Mouse (Mus musculus) heart, postnatal 25 days (tissue): ENCODE results near the gene Dnah11. TPM values are rescaled to one million over a fixed set of nuclear protein-coding genes. Genes with fewer than 3 reads are reported as not detected.

Experiments
- DNase-seq: peaks from one replicate; pipeline ENCODE4 v3.0.0; 2022; ENCODE audit warnings: low spot score
- intact Hi-C: fragments of 180-260 bp; cut with DNase I; formaldehyde crosslinking; loops from one replicate; pipeline ENCODE4 v1.15.1; 2025
- total RNA-seq, 2 experiments: library from RNA; stranded (reverse); gene quantifications; 2 replicates each; pipeline ENCODE4 v1.2.3; 2021

Gene Dnah11
- not detected for total RNA-seq

- DNase-seq: peak; percentile 6
- intact Hi-C loops: no loop called here
Measured at GRCm38 (mm10) chr12:118198386-118199093, at the start of gene Dnah11. Dnah11 (minus strand) TSS chr12:118199043.

- DNase-seq: no peak
- intact Hi-C loops: no loop called here
Measured at GRCm38 (mm10) chr12:118221182-118221581, 22.3 kb upstream of the Dnah11 start.

DNA sequence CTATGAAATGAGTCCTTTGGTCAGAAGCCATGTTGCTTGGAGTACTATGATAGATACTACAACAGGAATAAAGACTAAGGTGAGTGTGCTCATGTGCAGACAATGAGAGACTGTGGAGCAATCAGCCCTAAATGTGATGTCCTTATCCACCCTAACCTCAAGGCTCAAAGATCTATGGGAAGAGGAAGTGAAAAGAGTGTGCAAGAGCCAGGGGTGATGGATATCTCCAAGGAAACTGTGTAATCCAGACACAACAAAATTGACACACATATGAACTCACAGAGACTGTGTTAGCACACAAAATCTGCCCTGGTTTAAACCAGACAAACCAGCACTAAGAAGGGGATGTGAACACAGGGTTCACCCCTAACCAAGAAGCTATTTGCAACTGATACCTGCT is 21.2 kb upstream of the Dnah11 start:
- intact Hi-C loops: no loop called here
- DNase-seq: no peak

GRCm38 (mm10) chr12:118212163-118212562 is 13.3 kb upstream of the Dnah11 start:
- intact Hi-C loops: no loop called here
- DNase-seq: no peak

- intact Hi-C loops: no loop called here
- no peak for DNase-seq
Measured at GRCm38 (mm10) chr12:118196583-118196982, 2.3 kb downstream of the Dnah11 start.

DNA sequence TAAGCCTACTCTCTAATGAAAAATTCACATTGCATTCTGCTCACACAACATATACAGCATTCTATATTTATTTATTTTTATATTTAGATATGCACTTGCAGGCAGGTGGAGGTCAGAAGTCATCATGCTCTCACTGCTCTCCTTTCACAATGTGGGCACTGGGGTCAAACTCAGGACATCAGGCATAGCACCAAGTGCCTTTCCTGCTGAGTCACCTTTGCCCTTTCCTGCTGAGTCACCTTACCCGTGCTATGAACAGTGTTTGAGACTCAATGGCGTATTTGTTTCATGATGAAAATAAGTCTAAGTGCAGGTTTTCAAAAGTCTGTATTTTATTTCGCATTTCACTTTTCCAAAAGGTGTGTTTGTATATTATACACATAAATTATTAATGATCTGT is 9.3 kb downstream of the Dnah11 start:
- intact Hi-C loops: no loop called here
- DNase-seq: no peak

DNA sequence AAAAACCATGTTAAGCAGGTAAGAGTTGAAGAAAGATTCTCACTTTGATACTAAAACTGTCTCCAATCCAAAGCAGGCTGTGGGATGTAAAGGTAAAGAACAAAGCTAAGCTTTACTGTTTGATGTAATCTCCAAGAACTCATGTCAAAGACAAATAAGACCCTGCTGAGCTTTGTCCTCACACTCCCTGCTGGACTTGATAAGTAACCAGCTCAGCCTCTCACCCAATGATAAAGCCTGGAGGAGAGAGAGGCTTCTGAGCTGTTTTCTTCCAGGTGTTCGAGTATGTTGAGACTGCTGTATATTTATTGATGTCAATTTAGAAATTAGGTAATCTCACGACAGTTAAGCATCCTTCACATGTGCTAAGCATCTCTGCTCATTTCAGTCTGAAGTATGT is 11.2 kb downstream of the Dnah11 start:
- intact Hi-C loops: no loop called here
- DNase-seq: no peak

DNA sequence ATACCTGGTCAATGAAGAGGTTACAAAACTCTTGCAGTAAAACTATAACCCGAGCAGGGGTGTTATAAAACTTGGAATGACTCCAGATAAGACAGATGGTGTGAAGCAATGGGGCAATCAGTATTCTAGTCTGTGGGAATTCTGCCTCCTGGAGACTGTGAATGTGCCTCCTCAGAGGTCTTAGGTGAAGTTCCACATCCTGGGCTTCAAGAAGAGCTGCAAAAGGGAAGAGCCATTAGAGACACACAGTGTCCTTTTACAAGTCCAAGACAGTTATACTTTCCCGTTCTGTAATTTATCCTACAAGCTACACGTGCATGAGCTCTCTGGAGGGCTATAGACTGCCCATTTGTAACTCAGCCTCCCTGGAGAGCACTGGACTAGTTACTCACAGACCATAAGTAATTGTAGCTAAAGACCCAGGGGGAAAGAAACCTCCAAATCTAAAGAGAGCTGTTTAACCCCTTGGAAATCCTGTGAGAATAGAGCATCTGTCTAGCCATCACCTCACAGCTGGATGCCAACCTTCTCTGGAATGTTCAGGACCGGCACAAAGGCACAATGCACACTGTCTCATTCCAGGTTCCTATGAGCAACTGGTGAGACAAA is 11.9 kb downstream of the Dnah11 start:
- intact Hi-C loops: no loop called here

DNA sequence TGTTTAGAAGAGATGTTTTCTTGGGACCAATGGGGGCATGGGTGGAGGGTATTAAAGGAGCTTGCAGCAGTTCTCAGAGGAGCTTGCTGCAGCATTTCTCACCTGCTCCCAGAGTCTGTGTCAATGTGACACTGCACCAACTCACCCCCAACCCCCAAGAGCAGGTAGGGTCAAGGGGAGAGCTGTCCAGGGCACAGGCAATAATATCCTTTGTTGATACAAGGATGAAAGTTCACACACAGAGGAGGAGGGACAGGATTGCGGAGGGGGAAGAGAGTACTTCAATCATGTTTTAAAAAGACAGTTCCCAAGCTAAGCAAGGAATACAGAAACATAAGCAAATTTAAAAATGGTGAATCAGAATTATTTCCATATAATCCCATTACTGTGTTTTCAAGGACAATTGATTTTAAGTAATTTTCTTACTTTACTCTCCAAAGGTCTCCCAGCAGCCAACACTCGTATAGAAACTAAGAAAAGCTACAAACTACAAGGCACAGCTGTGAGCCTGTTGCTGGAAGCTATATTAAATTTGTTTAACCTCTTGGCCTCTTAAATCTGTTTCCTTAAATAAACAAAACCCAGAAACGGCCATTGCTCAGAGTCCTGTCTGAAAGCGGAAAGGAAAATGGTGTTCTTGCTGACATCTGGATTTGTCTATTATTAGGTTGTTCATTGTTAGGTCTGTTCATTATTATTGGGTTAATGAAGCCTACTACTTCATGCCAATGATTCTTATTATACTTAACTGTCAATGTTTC is 12.5 kb downstream of the Dnah11 start:
- intact Hi-C loops: no loop called here
- no peak for DNase-seq

More for the DNA sequence above, 11.9 kb downstream of the Dnah11 start:
- DNase-seq: no peak

DNA sequence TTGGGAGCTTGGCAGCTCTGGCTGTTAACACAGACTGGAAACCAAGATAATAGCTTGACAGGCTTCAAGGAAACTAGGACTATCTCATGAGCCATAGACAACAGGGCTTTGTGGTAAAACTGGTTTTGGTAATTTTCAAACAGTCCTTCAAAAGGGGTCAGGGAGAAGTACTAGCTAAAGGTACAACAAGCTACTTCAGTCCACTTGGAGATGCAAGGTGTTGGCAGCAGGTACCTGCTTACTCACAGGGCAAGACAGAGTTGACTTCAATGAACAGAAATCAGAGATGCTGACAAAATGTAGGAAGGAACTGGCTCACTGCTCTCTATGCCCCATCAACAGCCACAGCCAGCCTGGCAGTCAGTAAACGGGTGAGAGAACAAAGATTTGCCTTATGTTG is 14.1 kb downstream of the Dnah11 start:
- intact Hi-C loops: no loop called here
- DNase-seq: no peak

DNA sequence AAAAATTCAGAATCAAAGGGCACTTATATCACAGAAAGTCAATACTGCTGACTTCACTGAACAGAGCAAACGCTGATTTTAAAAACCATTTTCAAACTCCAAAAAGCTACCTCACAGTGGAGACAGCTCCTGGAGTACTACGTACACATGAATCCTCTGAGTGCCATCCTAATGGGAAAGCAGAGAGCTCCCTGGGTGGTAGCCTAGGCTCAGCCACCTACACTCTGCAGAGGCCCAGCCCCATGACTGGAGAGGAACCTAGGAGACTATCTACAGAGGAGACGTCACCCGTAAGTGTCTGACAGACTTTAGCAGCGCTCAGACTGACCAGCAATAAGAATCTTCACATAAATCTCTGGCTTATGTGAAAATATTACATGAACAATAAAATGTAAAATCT is 21.1 kb downstream of the Dnah11 start:
- no peak for DNase-seq
- intact Hi-C loops: no loop called here

DNA sequence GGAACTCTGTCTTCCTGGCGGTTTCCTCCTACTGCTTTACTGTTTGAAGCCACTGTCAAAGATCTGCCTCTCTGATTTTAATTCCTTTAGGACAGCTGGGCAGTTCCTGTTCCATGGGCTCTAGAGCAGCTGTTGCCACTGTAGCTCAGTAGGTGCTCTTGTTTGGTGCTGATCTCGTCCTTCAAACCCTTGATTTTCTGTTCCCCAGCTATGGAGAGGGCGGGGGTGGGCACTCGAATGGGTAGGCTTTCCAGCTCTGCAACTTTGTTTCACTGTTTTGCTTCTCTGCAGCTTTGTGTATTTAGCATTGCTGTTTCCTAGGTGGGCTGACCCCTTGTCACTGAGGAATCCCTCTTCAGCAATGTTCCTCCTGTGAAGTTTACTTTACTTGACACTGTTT is 34.1 kb downstream of the Dnah11 start:
- intact Hi-C loops: no loop called here
- DNase-seq: no peak

DNA sequence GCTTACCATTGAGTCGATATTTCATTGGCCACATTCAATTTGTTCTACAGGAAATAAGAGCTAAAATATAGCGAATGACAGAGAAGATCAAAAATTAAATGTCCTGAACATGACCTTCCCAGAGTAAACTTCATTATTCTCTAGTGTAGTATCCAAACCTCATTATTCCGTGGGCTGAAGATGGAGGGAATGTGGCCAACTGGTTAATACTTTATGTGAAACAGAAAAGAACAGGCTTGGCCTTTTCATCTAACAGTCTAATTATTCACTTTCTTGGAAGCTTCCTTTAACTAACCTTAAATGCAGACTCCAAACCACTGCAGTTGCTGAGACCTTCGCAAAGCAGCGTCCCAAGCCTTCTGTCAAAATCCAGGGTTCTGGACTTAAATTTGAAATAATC is 41.9 kb downstream of the Dnah11 start:
- no peak for DNase-seq
- intact Hi-C loops: no loop called here

DNA sequence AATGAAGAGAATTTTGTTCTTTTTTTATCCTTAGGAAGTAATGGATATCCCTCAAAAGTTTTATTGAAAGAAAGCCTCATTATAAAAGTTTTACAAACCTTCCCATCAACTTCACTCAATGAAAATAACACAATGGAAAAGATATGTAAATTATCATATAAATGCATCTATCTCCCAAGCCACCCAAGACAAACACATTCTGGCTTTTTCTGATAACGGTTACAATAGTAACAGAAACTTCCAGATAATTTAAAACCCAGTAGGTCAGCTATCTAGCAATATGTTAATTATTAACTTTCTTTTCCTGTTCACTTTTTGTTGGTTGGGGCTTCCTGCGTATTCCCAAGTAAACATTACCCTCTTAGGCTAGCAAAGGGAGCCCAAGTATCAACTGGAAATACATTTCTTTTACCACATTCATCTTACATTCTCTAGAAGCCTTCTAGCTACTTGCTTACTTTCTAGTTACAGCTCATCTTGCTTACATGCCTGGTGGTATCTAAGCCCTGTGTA is 51.3 kb downstream of the Dnah11 start:
- intact Hi-C loops: no loop called here
- DNase-seq: no peak

DNA sequence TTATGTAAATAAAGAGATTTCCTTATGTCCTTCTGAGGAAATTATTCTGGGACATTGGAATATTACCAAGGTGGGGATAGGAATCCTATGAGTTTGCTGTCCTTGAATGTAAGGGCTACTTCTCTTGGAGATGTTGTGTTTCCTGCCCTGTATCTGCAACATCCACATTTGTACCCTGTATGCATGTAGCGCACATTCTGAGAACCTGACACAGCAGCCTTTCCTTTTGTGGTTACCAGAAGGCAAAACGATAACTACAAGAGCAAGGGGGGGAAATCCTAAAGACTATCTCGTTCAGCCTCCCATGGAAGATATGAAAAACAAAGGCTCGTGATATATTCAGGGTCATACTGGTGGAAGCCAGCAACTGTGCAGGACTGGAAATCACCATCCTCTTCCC is 70.7 kb downstream of the Dnah11 start:
- intact Hi-C loops: no loop called here
- no peak for DNase-seq

DNA sequence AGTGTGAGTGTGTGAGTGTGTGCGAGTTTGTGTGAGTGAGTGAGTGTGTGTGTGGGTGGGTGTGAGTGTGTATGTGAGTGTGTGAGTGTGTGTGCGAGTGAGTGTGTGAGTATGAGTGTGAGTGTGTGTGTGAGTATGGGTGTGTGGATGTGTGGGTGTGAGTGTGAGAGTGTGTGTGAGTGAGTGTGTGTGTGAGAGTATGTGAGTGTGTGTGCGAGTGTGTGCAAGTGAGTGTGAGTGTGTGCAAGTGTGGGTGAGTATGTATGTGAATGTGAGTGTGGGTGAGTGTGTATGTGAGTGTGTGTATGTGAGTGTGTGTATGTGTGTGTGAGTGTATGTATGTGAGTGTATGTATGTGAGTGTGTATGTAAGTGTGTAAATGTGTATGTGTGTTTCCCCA is 79.2 kb downstream of the Dnah11 start:
- no peak for DNase-seq
- intact Hi-C loops: no loop called here

GRCm38 (mm10) chr12:118112599-118112998 is 86.2 kb downstream of the Dnah11 start:
- intact Hi-C loops: no loop called here
- DNase-seq: no peak

- DNase-seq: no peak
- intact Hi-C loops: no loop called here
Measured at GRCm38 (mm10) chr12:118111896-118112295, 86.9 kb downstream of the Dnah11 start.

DNA sequence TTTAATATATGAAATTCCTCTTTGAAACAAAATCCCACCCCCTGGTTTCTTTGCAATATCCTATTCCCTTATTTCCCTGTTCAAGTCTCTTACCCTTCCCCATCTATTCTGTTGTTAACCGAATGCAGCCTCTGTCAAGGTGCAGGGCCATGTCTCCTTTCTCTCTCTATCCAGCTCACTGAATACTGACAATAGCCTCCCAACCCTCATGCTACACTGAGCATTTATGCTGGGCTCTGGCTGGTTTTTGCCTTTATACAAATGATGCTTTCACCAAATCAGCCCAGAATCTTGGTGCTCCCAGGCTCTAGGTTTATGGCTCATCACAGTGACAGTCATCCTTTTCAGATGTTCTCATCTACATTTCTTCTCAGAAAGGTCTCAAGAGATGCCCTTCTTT is 91.1 kb downstream of the Dnah11 start:
- intact Hi-C loops: no loop called here
- DNase-seq: no peak

DNA sequence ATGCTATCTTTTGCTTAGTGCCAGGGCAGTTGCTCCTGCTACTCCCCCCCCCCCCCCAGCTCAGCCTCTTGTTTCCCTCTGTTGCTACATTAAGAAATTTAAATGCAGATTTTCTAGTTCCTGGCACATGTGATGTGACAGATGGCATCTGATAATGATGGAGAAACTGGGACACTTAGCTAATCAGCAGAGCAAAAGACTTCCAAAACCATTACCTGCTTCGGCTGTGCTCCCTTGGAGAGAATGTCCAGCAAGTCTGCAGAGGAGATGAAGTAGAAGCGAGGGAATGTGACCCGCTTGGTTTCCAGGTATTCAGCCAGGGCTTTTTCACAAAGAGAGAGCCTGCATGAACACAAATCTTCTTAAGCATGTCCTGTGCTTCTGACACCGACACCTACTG is 94.3 kb downstream of the Dnah11 start:
- intact Hi-C loops: no loop called here
- DNase-seq: no peak

GRCm38 (mm10) chr12:118099694-118100093 is 99.1 kb downstream of the Dnah11 start:
- DNase-seq: no peak
- intact Hi-C loops: no loop called here
